Mouse (Mus musculus) cerebellum, adult 11-12 months (tissue): ENCODE results near the gene Dnaja3.

Experiments used
- DNase-seq: peaks from one replicate; pipeline ENCODE4 v3.0.0; 2022

The Dnaja3 gene

GRCm38 (mm10) chr16:4643670-4644419 is 4.1 kb downstream of the Dnaja3 start:
- DNase-seq, result peak; percentile 79

- no peak for DNase-seq
Measured at GRCm38 (mm10) chr16:4645867-4646266, 6.1 kb downstream of the Dnaja3 start.

GRCm38 (mm10) chr16:4646831-4647230 is 7.0 kb downstream of the Dnaja3 start:
- peak; percentile 11 for DNase-seq

GRCm38 (mm10) chr16:4647651-4648141 is 7.9 kb downstream of the Dnaja3 start:
- no peak for DNase-seq

- DNase-seq, result no peak
Measured at GRCm38 (mm10) chr16:4648416-4649023, 8.7 kb downstream of the Dnaja3 start.

- no peak for DNase-seq
Measured at GRCm38 (mm10) chr16:4649211-4649610, 9.4 kb downstream of the Dnaja3 start.

DNA sequence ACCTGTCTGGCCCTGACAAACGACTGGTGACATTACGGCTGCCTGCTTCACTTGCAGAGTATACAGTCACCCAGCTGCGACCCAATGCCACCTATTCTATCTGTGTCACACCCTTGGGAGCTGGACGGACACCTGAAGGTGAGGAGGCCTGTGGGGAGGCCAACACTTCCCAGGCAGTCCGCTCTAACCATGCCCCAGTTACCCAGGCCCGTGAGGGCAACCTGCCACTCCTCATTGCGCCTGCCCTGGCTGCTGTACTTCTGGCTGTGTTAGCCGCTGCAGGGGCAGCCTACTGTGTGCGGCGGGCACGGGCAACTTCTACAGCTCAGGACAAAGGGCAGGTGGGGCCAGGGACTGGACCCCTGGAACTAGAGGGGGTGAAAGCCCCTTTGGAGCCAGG is 9.9 kb downstream of the Dnaja3 start:
- no peak for DNase-seq

DNA sequence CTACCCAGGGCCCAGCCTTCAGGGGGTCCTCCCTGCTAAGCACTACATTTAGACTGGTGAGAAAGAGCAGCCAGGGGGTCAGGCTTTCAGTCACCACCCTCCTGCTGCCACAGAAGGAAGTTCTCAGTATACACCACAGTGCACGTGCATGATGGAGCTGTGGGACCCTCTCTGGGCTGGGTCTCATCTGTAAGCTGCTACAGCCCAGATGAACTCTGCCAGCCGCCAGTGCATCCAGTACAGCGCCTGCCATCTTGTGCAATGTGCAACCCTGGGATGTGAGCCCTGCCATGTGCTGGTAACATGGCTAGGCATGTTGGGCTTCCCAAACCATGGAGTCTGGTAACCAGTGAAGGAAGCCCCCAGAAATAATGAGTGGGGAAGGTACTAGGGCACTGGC is 10.4 kb downstream of the Dnaja3 start:
- DNase-seq, result no peak

DNA sequence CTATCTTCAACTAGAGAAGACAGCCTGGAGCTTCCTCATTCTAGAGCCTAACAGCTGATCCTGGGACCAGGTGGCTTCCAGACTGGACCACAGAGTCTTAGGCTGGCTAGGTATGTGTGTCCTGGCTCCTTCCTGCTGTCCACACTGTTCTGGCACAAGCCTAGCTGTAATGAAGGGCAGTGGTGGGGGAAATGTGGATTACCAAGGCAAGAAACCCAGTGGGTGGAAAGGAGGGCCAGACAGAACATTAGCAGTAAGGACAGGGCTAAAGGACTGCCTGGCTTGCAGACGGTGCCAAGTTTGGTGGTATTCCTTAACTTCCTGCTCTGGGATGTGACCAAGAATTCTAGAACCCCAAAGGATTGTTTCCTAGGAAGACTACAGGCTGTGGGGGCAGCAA is 11.3 kb downstream of the Dnaja3 start:
- peak; percentile 14 for DNase-seq

DNA sequence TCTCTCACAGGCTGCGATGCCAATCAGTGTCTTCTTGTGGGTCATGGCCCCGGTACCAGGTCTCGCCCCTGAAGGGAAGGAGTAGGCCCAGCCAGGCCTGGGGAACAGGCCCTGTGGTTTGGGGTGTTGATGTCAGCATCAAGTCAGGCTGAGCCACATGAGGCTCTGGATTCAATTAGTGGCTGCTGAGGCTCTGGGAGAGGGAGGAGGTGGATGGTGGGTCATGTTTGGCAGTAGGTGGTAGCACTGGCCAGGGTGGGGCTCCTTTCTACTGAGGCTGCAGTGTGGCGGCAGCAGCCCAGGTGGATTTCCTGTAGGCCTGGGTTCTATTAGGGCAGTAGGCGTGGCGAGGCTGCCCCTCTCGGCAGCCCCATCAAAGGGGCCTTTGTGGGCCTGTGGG is 11.8 kb downstream of the Dnaja3 start:
- DNase-seq, result peak; percentile 19

GRCm38 (mm10) chr16:4652707-4653416 is 13.1 kb downstream of the Dnaja3 start:
- peak; percentile 88 for DNase-seq

- peak; percentile 60 for DNase-seq
Measured at GRCm38 (mm10) chr16:4654706-4655105, 14.9 kb downstream of the Dnaja3 start.

DNA sequence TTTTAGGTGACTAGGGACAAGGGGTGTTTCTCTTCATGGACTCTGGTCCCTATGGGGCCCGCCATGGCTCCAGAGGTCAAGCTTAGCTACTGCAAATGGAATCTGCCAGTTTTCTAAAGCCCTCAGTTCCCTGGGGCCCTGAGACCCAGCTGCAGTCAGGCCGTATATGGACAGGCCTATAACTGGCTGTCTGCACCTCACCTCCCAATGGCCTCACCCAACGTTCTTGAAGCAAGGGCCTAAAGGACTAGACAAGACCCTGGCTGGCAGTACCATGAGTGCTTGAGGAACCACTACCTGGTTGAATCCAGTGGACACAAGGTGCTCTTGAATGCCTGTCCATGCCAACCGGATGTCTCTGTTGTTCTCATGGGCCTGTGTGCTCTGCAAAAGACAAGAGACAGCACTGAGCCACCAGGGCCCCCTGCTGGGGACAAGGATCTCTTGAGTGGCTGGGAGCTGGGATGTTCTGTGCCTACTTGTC is 15.5 kb downstream of the Dnaja3 start:
- peak; percentile 26 for DNase-seq

GRCm38 (mm10) chr16:4655764-4656570 is 16.2 kb downstream of the Dnaja3 start:
- DNase-seq, result peak; percentile 20

GRCm38 (mm10) chr16:4656571-4657081 is 16.8 kb downstream of the Dnaja3 start:
- no peak for DNase-seq

DNA sequence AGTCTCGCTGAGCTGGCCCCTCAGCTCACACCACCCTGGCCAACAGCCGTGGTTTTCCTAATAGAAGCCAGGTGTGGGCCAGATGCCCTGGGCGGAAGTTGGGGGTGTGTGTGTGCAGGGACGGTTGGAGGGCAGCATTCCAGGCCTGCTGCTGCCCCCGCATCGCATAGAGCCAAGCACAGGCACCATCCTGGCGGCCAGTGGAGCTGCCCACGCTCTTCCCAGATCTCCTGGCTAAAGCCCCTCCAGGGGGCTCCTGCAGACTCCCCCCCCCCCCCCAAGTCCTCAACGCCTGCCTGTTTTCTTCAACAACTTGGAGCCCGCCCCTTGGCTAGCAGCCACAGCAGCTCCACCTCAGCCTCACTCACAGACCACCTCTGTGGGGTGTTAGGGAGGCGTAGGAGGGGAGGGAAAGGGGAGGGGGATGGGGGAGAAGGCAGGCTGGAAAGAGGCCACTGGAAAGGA is 19.0 kb downstream of the Dnaja3 start:
- no peak for DNase-seq

DNA sequence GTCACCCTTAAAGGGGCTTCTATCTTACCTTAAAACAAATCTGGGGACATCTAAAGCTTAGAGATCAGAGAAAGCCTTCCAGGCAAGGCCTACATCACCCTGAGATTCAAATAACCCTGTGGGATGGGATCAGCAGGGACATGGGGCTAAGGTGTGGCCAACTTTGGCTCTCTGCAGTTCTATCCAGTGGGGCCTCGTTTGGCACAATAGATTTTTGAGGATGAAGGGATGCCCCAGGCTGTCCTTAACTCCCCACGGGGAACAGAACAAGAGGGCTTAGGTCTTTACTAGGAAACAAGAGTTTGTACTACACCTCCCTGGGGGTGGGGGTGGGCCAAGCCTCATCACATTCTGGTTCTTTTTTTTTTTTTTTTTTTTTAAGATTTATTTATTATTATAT is 19.5 kb downstream of the Dnaja3 start:
- DNase-seq, result no peak

- DNase-seq, result no peak
Measured at GRCm38 (mm10) chr16:4661605-4662004, 21.8 kb downstream of the Dnaja3 start.

DNA sequence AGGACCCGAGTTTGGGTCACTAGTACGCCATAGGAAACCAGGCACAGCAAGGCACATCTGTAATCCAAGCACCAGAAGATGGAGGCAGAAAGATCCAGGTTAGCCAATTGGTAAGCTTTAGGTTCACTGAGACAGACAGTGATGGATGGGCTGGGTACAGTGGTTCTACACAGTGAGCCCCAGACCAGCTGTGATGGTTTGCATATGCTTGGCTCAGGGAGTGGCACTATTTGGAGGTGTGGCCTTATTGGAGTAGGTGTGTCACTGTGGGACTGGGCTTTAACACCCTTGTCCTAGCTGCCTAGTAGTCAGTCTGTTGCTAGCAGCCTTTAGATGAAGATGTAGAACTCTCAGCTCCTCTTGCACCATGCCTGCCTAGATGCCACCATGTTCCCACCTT is 24.0 kb downstream of the Dnaja3 start:
- DNase-seq, result no peak

DNA sequence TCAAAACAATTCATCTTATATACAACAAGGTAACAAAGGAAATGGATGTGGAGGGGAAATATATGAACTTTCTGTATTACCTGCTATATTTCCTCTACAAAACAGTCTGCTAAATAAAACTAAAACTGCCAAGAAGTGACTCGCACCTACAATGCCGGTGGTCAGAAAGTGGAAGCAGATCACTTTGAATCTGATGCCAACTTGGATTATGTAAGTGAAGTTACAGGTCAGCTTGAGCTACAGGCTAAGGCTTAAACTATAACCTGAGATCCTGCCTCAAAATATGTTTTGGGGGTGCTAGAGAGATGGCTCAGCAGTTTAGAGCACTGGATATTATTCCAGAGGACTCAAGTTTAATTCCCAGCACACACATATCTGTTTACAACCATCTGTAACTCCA is 25.9 kb downstream of the Dnaja3 start:
- DNase-seq, result no peak

GRCm38 (mm10) chr16:4667190-4667808 is 27.5 kb downstream of the Dnaja3 start:
- DNase-seq, result peak; percentile 76

DNA sequence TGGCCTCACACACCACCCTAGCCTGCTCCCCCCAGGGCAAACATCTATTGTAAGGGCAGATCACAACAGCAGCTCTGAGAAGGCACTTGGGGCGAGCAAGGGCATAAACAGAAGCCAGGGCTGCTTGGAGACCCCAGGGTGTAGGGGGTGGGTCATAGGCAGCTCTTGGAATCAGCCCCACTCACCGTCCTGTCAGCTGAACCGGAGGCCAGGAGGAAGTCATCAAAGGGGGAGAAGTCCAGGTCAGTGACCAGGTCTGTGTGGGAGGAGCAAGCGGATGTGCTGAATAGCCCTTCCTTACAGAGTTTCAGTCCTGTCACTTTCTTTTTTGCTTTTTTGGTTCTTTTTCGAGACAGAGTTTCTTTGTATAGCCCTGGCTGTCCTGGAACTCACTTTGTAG is 30.5 kb downstream of the Dnaja3 start:
- no peak for DNase-seq
